Mouse (Mus musculus): ENCODE results near the gene Casr.

- TF ChIP-seq POLR2A (IDR thresholded peaks at IDR 0.05; ENCODE audit: low read depth, low read length) (no peak), CTCF (IDR thresholded peaks at IDR 0.05; ENCODE audit: extremely low read depth, insufficient read length, insufficient replicate concordance, low read depth, low read length) (no peak)
These were observed 35.2 kb downstream of the Casr start for GRCm38 (mm10) chr16:36526596-36527282.

Measured in small intestine, adult 2 months (tissue).